Mouse (Mus musculus) CH12.LX (cell line): ENCODE measurements at regions not wholly inside any gene's neighbourhood (a gene's known extent, or its start where the extent isn't known, plus 50 kb on each side); places are given as distances from the start of the nearest gene placed in this dataset.

ENCODE experiments used
- DNase-seq: peaks from one replicate; pipeline ENCODE4 v3.0.0-alpha.2; 2013; ENCODE audit errors: extremely low read depth
- H3K27ac ChIP-seq: 2 replicates; pipeline ENCODE4 v1.5.1; 2012; ENCODE audit warnings: low read depth, mild to moderate bottlenecking, control low read depth, moderate library complexity; ENCODE audit not compliant: insufficient read depth
- H3K27me3 ChIP-seq: replicated peaks from 2 replicates; pipeline ENCODE3; 2012; ENCODE audit warnings: inconsistent platforms
- H3K36me3 ChIP-seq, 2 experiments: replicated peaks in 1 of 2; 2 replicates each; pipeline versions ENCODE3 to v1.6.1; 2012; ENCODE audit warnings: inconsistent platforms in 1 of 2, low read length in 1 of 2, mild to moderate bottlenecking in 1 of 2, mixed read lengths in 1 of 2, moderate library complexity in 1 of 2; ENCODE audit not compliant: control insufficient read depth in 1 of 2, insufficient read depth in 1 of 2
- H3K4me1 ChIP-seq, 2 experiments: 2 replicates each; pipeline ENCODE4 v1.6.1; 2012; ENCODE audit warnings: inconsistent platforms in 1 of 2, moderate library complexity in 1 of 2; ENCODE audit not compliant: insufficient read depth in 2 of 2, control insufficient read depth in 1 of 2
- H3K4me2 ChIP-seq: 2 replicates; pipeline ENCODE4 v1.6.1; 2012; ENCODE audit warnings: low read depth, mild to moderate bottlenecking, control low read depth; ENCODE audit not compliant: poor library complexity, insufficient read depth, severe bottlenecking
- H3K4me3 ChIP-seq, 3 experiments: fragments of 150-350 bp in 1 of 3; sonication (generic) in 1 of 3; replicated peaks in 1 of 3; 2 replicates each; pipeline versions ENCODE3 to v1.5.1; 2011 to 2012; ENCODE audit warnings: low read depth in 2 of 3, low read length in 2 of 3, mild to moderate bottlenecking in 2 of 3, moderate library complexity in 2 of 3, control low read depth in 1 of 3, improper control_type of control experiment in 1 of 3, inconsistent platforms in 1 of 3, mixed read lengths in 1 of 3; ENCODE audit not compliant: poor library complexity in 1 of 3
- H3K79me2 ChIP-seq: replicated peaks from 2 replicates; pipeline ENCODE4 v1.6.1; 2012; ENCODE audit warnings: mild to moderate bottlenecking, moderate library complexity; ENCODE audit not compliant: control insufficient read depth, poor library complexity, insufficient read depth, severe bottlenecking; ENCODE audit errors: extremely low read depth
- H3K9ac ChIP-seq: 2 replicates; pipeline ENCODE4 v1.6.1; 2012; ENCODE audit warnings: low read depth, mild to moderate bottlenecking, control low read depth, moderate library complexity; ENCODE audit not compliant: insufficient read depth
- H3K9me3 ChIP-seq: replicated peaks from 2 replicates; pipeline ENCODE3; 2012; ENCODE audit warnings: low read length, inconsistent platforms, mixed read lengths
- ELF1 ChIP-seq: IDR thresholded peaks from 2 replicates; pipeline ENCODE4 v1.6.1; 2014; ENCODE audit warnings: low read depth, mild to moderate bottlenecking, inconsistent platforms, low read length, improper control_type of control experiment
- ETS1 ChIP-seq: conservative IDR thresholded peaks from 2 replicates; pipeline ENCODE4 v1.6.1; 2012; ENCODE audit warnings: low read depth, mild to moderate bottlenecking, inconsistent platforms, low read length, improper control_type of control experiment, moderate library complexity
- HCFC1 ChIP-seq: IDR thresholded peaks from 2 replicates; pipeline ENCODE4 v1.6.1; 2012; ENCODE audit warnings: low read depth, mild to moderate bottlenecking, inconsistent platforms, low read length, improper control_type of control experiment
- JUN ChIP-seq: IDR thresholded peaks from 2 replicates; pipeline ENCODE4 v1.6.1; 2011; ENCODE audit warnings: low read depth, mild to moderate bottlenecking, low read length, improper control_type of control experiment, moderate library complexity; ENCODE audit not compliant: insufficient read depth
- JUND ChIP-seq: conservative IDR thresholded peaks from 2 replicates; pipeline ENCODE4 v1.6.1; 2011; ENCODE audit warnings: low read depth, low read length, improper control_type of control experiment
- KAT2A ChIP-seq: IDR thresholded peaks from 2 replicates; pipeline ENCODE4 v1.6.1; 2012; ENCODE audit warnings: low read length, improper control_type of control experiment, inconsistent platforms; ENCODE audit not compliant: insufficient replicate concordance
- MAX ChIP-seq: IDR thresholded peaks from 2 replicates; pipeline ENCODE4 v1.6.1; 2011; ENCODE audit warnings: low read length, improper control_type of control experiment
- MAZ ChIP-seq: IDR thresholded peaks from 2 replicates; pipeline ENCODE4 v1.6.1; 2012; ENCODE audit warnings: low read depth, mild to moderate bottlenecking, inconsistent platforms, low read length, improper control_type of control experiment, moderate library complexity
- MEF2A ChIP-seq: IDR thresholded peaks from 2 replicates; pipeline ENCODE4 v1.6.1; 2014; ENCODE audit warnings: low read depth, mild to moderate bottlenecking, inconsistent platforms, low read length, improper control_type of control experiment, borderline replicate concordance
- MYC ChIP-seq: IDR thresholded peaks from 2 replicates; pipeline ENCODE4 v1.6.1; 2011; ENCODE audit warnings: low read depth, mild to moderate bottlenecking, improper control_type of control experiment, low read length
- POLR2AphosphoS2 ChIP-seq: IDR thresholded peaks from 2 replicates; pipeline ENCODE4 v1.6.1; 2011; ENCODE audit warnings: low read depth, low read length, improper control_type of control experiment
- SMC3 ChIP-seq: IDR thresholded peaks from 2 replicates; pipeline ENCODE4 v1.6.1; 2011; ENCODE audit warnings: low read depth, low read length, improper control_type of control experiment
- UBTF ChIP-seq: IDR thresholded peaks from 2 replicates; pipeline ENCODE4 v1.6.1; 2012; ENCODE audit warnings: low read depth, mild to moderate bottlenecking, inconsistent platforms, low read length, improper control_type of control experiment, moderate library complexity
- USF1 ChIP-seq: IDR thresholded peaks from 2 replicates; pipeline ENCODE4 v1.6.1; 2014; ENCODE audit warnings: low read depth, mild to moderate bottlenecking, inconsistent platforms, low read length, improper control_type of control experiment
- USF2 ChIP-seq: conservative IDR thresholded peaks from 2 replicates; pipeline ENCODE4 v1.6.1; 2011; ENCODE audit warnings: low read depth, low read length, improper control_type of control experiment
- ZKSCAN1 ChIP-seq: IDR thresholded peaks from 2 replicates; pipeline ENCODE4 v1.6.1; 2012; ENCODE audit warnings: low read depth, inconsistent platforms, low read length, improper control_type of control experiment, borderline replicate concordance
- dilution Hi-C: fragments of 300-500 bp; cut with MboI; formaldehyde crosslinking; loops from 2 replicates; pipeline ENCODE4 v1.14.3; 2020; ENCODE audit warnings: low sequenced_read_pairs; ENCODE audit not compliant: extremely low pct_unique_long_range_greater_than_20kb, extremely low pct_ligation_motif_present
- in situ Hi-C: fragments of 300-500 bp; cut with MboI; formaldehyde crosslinking; loops from 3 replicates; pipeline ENCODE4 v1.14.3; 2019; ENCODE audit warnings: low sequenced_read_pairs, low pct_ligation_motif_present, low pct_unique_long_range_greater_than_20kb, mixed read lengths

GRCm38 (mm10) chr10:71485063-71485762 is 137.7 kb downstream of the Ipmk start:
- in situ Hi-C loops: no loop called here
- no peak overlapping the region for H3K9ac ChIP-seq
- no peaks in the 10 kb centered on the region for H3K36me3 ChIP-seq
- TF ChIP-seq JUND: no peak
- no peak for TF ChIP-seq KAT2A
- TF ChIP-seq USF2: no peak
- no peak for TF ChIP-seq USF1
- TF ChIP-seq MAZ: no peak
- H3K4me1 ChIP-seq: no peaks in the 10 kb centered on the region
- DNase-seq: no peak
- no peak overlapping the region for H3K4me2 ChIP-seq
- H3K79me2 ChIP-seq: no peaks in the 10 kb centered on the region
- dilution Hi-C loops: no loop called here
- H3K27ac ChIP-seq: no peak overlapping the region
- H3K4me3 ChIP-seq: no peak overlapping the region
- H3K9me3 ChIP-seq: no peaks in the 10 kb centered on the region
- H3K27me3 ChIP-seq: peaks cover 4% of the 10 kb centered on the region

DNA sequence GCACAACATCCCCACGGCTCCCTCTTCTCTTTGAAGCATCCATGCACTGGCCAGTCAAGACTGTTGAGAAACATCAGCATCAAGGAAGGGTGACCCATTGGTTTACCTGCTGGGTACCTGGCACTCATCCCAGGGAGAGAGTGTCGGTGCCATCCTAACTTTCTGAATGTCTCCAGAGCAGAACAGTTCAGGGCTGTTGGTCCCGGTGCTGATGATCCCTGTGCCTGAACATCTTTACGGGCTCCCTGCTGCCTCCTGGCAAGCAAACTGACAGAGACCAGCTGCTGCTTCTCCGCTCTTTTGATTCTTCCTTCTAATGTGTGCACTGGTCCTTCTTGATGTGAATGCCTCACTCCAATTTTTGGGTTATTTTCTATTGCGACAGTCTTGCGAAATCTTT is 142.2 kb downstream of the Ipmk start:
- no peak overlapping the region for H3K4me3 ChIP-seq
- in situ Hi-C loops: no loop called here
- no peaks in the 10 kb centered on the region for H3K27me3 ChIP-seq
- H3K79me2 ChIP-seq: no peaks in the 10 kb centered on the region
- TF ChIP-seq UBTF: no peak
- no peak for TF ChIP-seq HCFC1
- H3K27ac ChIP-seq: no peak overlapping the region
- DNase-seq: no peak
- no peak overlapping the region for H3K4me2 ChIP-seq
- no peak overlapping the region for H3K9ac ChIP-seq
- H3K4me1 ChIP-seq: peaks cover 0 to 6% of the 10 kb centered on the region in 2 experiments; a peak in 1 of 4 replicates
- no peaks in the 10 kb centered on the region for H3K9me3 ChIP-seq
- H3K36me3 ChIP-seq: no peaks in the 10 kb centered on the region
- dilution Hi-C loops: no loop called here

GRCm38 (mm10) chr10:71502096-71502495 is 154.5 kb downstream of the Ipmk start:
- Histone ChIP-seq H3K9ac (no peak overlapping the region), H3K9me3 (no peaks in the 10 kb centered on the region), H3K27ac (no peak overlapping the region), H3K79me2 (no peaks in the 10 kb centered on the region), H3K4me3 (no peak overlapping the region), H3K4me2 (no peak overlapping the region), H3K4me1 (no peaks in the 10 kb centered on the region), H3K27me3 (no peaks in the 10 kb centered on the region), H3K36me3 (no peaks in the 10 kb centered on the region)
- DNase-seq: no peak
- in situ Hi-C loops (no loop called here), dilution Hi-C loops (no loop called here)
- TF ChIP-seq ZKSCAN1 (no peak), MAX (no peak), POLR2AphosphoS2 (no peak), SMC3 (no peak), JUN (no peak), MYC (no peak), USF1 (no peak), USF2 (no peak), ELF1 (no peak), MEF2A (no peak), ETS1 (no peak)
